Mouse (Mus musculus) inflammation-experienced regulatory T-cells, adult 6 months (primary cell): ENCODE measurements around the gene Klhl32. TPM values are rescaled to one million over a fixed set of nuclear protein-coding genes. Genes with fewer than 3 reads are reported as not detected.
"Not testable (repeated sequence)": the region's sequence is repeated elsewhere in the genome, so short reads cannot be mapped to it uniquely, and the experiment has no call there.

Experiments used
- ATAC-seq: one replicate; pipeline ENCODE4 v1.8.0; 2017
- polyA plus RNA-seq, 3 experiments: library from polyadenylated mRNA; unstranded; fragments of 100-300 nt; shearing (Covaris generic); gene quantifications; one replicate each; pipeline ENCODE4 v1.2.1; 2017

Gene Klhl32
- polyA plus RNA-seq, 3 experiments from 2014 or later = 0.45 to 0.54 (median 0.46) TPM

- ATAC-seq = no peak
Observed at GRCm38 (mm10) chr4:24795180-24795579, 55.7 kb downstream of the Klhl32 start.

GRCm38 (mm10) chr4:24793726-24794345, 57.1 kb downstream of the Klhl32 start:
- ATAC-seq = no peak

- ATAC-seq = no peak
Observed at GRCm38 (mm10) chr4:24792416-24792981, 58.4 kb downstream of the Klhl32 start.

GRCm38 (mm10) chr4:24789331-24789730, 61.6 kb downstream of the Klhl32 start:
- ATAC-seq = no peak

GRCm38 (mm10) chr4:24785757-24786532, 65.0 kb downstream of the Klhl32 start:
- ATAC-seq = no peak

GRCm38 (mm10) chr4:24765919-24766318, 85.0 kb downstream of the Klhl32 start:
- no peak for ATAC-seq

- no peak for ATAC-seq
Observed at GRCm38 (mm10) chr4:24765469-24765868, 85.5 kb downstream of the Klhl32 start.

- ATAC-seq = no peak
Observed at GRCm38 (mm10) chr4:24764558-24764957, 86.4 kb downstream of the Klhl32 start.

- no peak for ATAC-seq
Observed at GRCm38 (mm10) chr4:24763451-24763850, 87.5 kb downstream of the Klhl32 start.

- ATAC-seq = no peak
Observed at GRCm38 (mm10) chr4:24758954-24759353, 92.0 kb downstream of the Klhl32 start.

GRCm38 (mm10) chr4:24752517-24753208, 98.3 kb downstream of the Klhl32 start:
- ATAC-seq = no peak

- no peak for ATAC-seq
Observed at GRCm38 (mm10) chr4:24737080-24737479, 113.8 kb downstream of the Klhl32 start.

GRCm38 (mm10) chr4:24720834-24721233, 130.1 kb downstream of the Klhl32 start:
- no peak for ATAC-seq

- ATAC-seq = no peak
Observed at GRCm38 (mm10) chr4:24715559-24715958, 135.4 kb downstream of the Klhl32 start.

- no peak for ATAC-seq
Observed at GRCm38 (mm10) chr4:24714367-24714766, 136.6 kb downstream of the Klhl32 start.

- ATAC-seq = no peak
Observed at GRCm38 (mm10) chr4:24698528-24699117, 152.3 kb downstream of the Klhl32 start.

- no peak for ATAC-seq
Observed at GRCm38 (mm10) chr4:24680080-24680479, 170.8 kb downstream of the Klhl32 start.

GRCm38 (mm10) chr4:24670007-24670406, 180.9 kb downstream of the Klhl32 start:
- no peak for ATAC-seq

GRCm38 (mm10) chr4:24659218-24659617, 191.7 kb downstream of the Klhl32 start:
- no peak for ATAC-seq

GRCm38 (mm10) chr4:24644735-24645134, 206.2 kb downstream of the Klhl32 start:
- ATAC-seq = not testable (repeated sequence)

GRCm38 (mm10) chr4:24642306-24642705, 208.6 kb downstream of the Klhl32 start:
- ATAC-seq = no peak

- no peak for ATAC-seq
Observed at GRCm38 (mm10) chr4:24631177-24631911, 219.6 kb downstream of the Klhl32 start.
